Mouse (Mus musculus) heart, embryonic 13.5 days (tissue): ENCODE data around the gene Zfp638. TPM values are rescaled to one million over a fixed set of nuclear protein-coding genes. Genes with fewer than 3 reads are reported as not detected.

ENCODE experiments used
- polyA plus RNA-seq: library from polyadenylated mRNA; unstranded; fragments of >200 nt; fragmentation: Nextera tagmentation; extraction: Ambion mirVana; gene quantifications from 2 replicates; pipeline ENCODE4 v1.2.1, GENCODE M21; 2015

The Zfp638 gene
- polyA plus RNA-seq, 1 experiment from 2014 or later, result 35.2 TPM

Other genes starting within 250 kb of the Zfp638 start
- gene Clec4f, start 210.9 kb upstream of the Zfp638 start, polyA plus RNA-seq, result 0.23 and 0.27 TPM in 2 replicates
- 0.09 TPM in 1 of 2 replicates, not detected in the other for gene Cd207, start 189.3 kb upstream of the Zfp638 start, polyA plus RNA-seq
- gene Vax2, start 155.8 kb upstream of the Zfp638 start, polyA plus RNA-seq, result not detected in 2 replicates
- gene Atp6v1b1, start 124.1 kb upstream of the Zfp638 start, polyA plus RNA-seq, result not detected in 2 replicates
- gene Ankrd53, start 104.5 kb upstream of the Zfp638 start, polyA plus RNA-seq, result not detected in 2 replicates
- gene Tex261, start 91.3 kb upstream of the Zfp638 start, polyA plus RNA-seq, result 60.4 and 72.9 TPM in 2 replicates
- gene Nagk, start 72.1 kb upstream of the Zfp638 start, polyA plus RNA-seq, result 55.4 and 57.6 TPM in 2 replicates
- 12.5 and 13.1 TPM in 2 replicates for gene Paip2b, start 35.4 kb upstream of the Zfp638 start, polyA plus RNA-seq
- 11.2 and 13.1 TPM in 2 replicates for gene Dysf, start 141.5 kb downstream of the Zfp638 start, polyA plus RNA-seq